Mouse (Mus musculus): ENCODE results near the gene Sirt7.

GRCm38 (mm10) chr11:120647047-120647830 is 22.2 kb upstream of the Sirt7 start:
- TF ChIP-seq EP300 (optimal IDR thresholded peaks at IDR 0.05) (no peak), CTCF (IDR thresholded peaks at IDR 0.05; ENCODE audit: low read depth) (no peak)

Data from stomach, postnatal 0 days (tissue).